Mouse (Mus musculus) ES-Bruce4 (cell line): ENCODE measurements around the gene Rsph1. TPM values are rescaled to one million over a fixed set of nuclear protein-coding genes. Genes with fewer than 3 reads are reported as not detected.

Experiments used
- H3K27ac ChIP-seq: 2 replicates; pipeline ENCODE4 v1.5.1; 2012; ENCODE audit warnings: low read length, inconsistent platforms; ENCODE audit not compliant: insufficient read depth
- H3K27me3 ChIP-seq: 2 replicates; pipeline ENCODE4 v1.6.1; 2012; ENCODE audit warnings: mild to moderate bottlenecking, low read length, inconsistent platforms; ENCODE audit not compliant: control insufficient read depth, poor library complexity, insufficient read depth, severe bottlenecking
- H3K36me3 ChIP-seq: 2 replicates; pipeline ENCODE4 v1.6.1; 2012; ENCODE audit warnings: inconsistent platforms, mild to moderate bottlenecking, low read length, moderate library complexity; ENCODE audit not compliant: control insufficient read depth, poor library complexity, insufficient read depth, severe bottlenecking
- H3K4me1 ChIP-seq: one replicate; pipeline ENCODE4 v1.8.1; 2011; ENCODE audit warnings: low read length; ENCODE audit not compliant: control insufficient read depth, insufficient read depth
- H3K4me3 ChIP-seq: 2 replicates; pipeline ENCODE4 v1.5.1; 2011; ENCODE audit warnings: low read depth, mild to moderate bottlenecking, low read length
- H3K9ac ChIP-seq: 2 replicates; pipeline ENCODE4 v1.6.1; 2012; ENCODE audit warnings: low read depth, mild to moderate bottlenecking, inconsistent platforms; ENCODE audit not compliant: poor library complexity, severe bottlenecking
- H3K9me3 ChIP-seq: replicated peaks from 2 replicates; pipeline ENCODE4 v1.6.1; 2012; ENCODE audit warnings: mild to moderate bottlenecking, low read length, inconsistent platforms; ENCODE audit not compliant: control insufficient read depth, poor library complexity, insufficient read depth, severe bottlenecking
- CTCF ChIP-seq: IDR thresholded peaks from one replicate; pipeline ENCODE4 v1.8.1; 2011; ENCODE audit warnings: low read depth, low read length
- EP300 ChIP-seq: IDR thresholded peaks from 2 replicates; pipeline ENCODE4 v1.6.1; 2011; ENCODE audit warnings: low read depth, low read length; ENCODE audit not compliant: insufficient read depth
- POLR2A ChIP-seq: IDR thresholded peaks from one replicate; pipeline ENCODE4 v1.8.1; 2011; ENCODE audit warnings: low read length; ENCODE audit not compliant: insufficient read depth
- polyA plus RNA-seq: library from polyadenylated mRNA; stranded (reverse); fragments of >200 nt; gene quantifications from 2 replicates; pipeline ENCODE4 v1.2.4, GENCODE M21; 2011; ENCODE audit warnings: low read depth; ENCODE audit not compliant: missing spikeins, insufficient read depth, insufficient read length

Gene Rsph1
- polyA plus RNA-seq, 1 experiment = 11.5 TPM

- H3K4me3 ChIP-seq = no peak overlapping the region
- H3K27me3 ChIP-seq = no peaks in the 10 kb centered on the region
- no peak for TF ChIP-seq EP300
- no peak for TF ChIP-seq POLR2A
- TF ChIP-seq CTCF = no peak
- H3K27ac ChIP-seq = no peak overlapping the region
- H3K4me1 ChIP-seq = peaks cover 7% of the 10 kb centered on the region
- no peaks in the 10 kb centered on the region for H3K36me3 ChIP-seq
- no peaks in the 10 kb centered on the region for H3K9me3 ChIP-seq
- H3K9ac ChIP-seq = no peak overlapping the region
These were observed 13.7 kb upstream of the Rsph1 start for GRCm38 (mm10) chr17:31290859-31291258.

- Histone ChIP-seq H3K9ac (no peak overlapping the region), H3K9me3 (no peaks in the 10 kb centered on the region), H3K27me3 (no peaks in the 10 kb centered on the region), H3K27ac (no peak overlapping the region), H3K4me3 (no peak overlapping the region), H3K36me3 (no peaks in the 10 kb centered on the region), H3K4me1 (peaks cover 7% of the 10 kb centered on the region)
- no peak for TF ChIP-seq CTCF
- no peak for TF ChIP-seq POLR2A
These were observed 13.1 kb upstream of the Rsph1 start for GRCm38 (mm10) chr17:31290311-31290710.

GRCm38 (mm10) chr17:31288999-31289726 lies 12.0 kb upstream of the Rsph1 start:
- Histone ChIP-seq H3K4me3 (0 out of 2 replicates have a peak overlapping the region, but pooled peaks have one; percentile 0), H3K9ac (no peak overlapping the region), H3K27me3 (no peaks in the 10 kb centered on the region), H3K9me3 (no peaks in the 10 kb centered on the region), H3K27ac (no peak overlapping the region), H3K36me3 (no peaks in the 10 kb centered on the region), H3K4me1 (peaks cover 7% of the 10 kb centered on the region)
- TF ChIP-seq POLR2A (no peak), EP300 (peak; percentile 84)

- Histone ChIP-seq H3K27me3 (no peaks in the 10 kb centered on the region), H3K9ac (peak overlapping the region; percentile 56), H3K36me3 (no peaks in the 10 kb centered on the region), H3K4me1 (peaks cover 10% of the 10 kb centered on the region), H3K4me3 (peak overlapping the region; percentile 97), H3K27ac (no peak overlapping the region), H3K9me3 (no peaks in the 10 kb centered on the region)
- TF ChIP-seq EP300 (no peak), CTCF (no peak), POLR2A (no peak)
These were observed 10.0 kb upstream of the Rsph1 start for GRCm38 (mm10) chr17:31287216-31287615.

- Histone ChIP-seq H3K4me1 (peaks cover 10% of the 10 kb centered on the region), H3K36me3 (no peaks in the 10 kb centered on the region), H3K4me3 (peak within 1 kb of the TSS; percentile 97), H3K27me3 (no peaks in the 10 kb centered on the region), H3K9ac (peak within 1 kb of the TSS; percentile 56), H3K27ac (no peak within 1 kb of the TSS), H3K9me3 (no peaks in the 10 kb centered on the region)
- TF ChIP-seq EP300 = no peak
- TF ChIP-seq POLR2A = no peak
These were observed 9.3 kb upstream of the Rsph1 start, which contains the start of gene Slc37a1 for GRCm38 (mm10) chr17:31286492-31286891. Slc37a1 (plus strand) TSS chr17:31286792.

- Histone ChIP-seq H3K9me3 (no peaks in the 10 kb centered on the region), H3K9ac (no peak overlapping the region), H3K36me3 (no peaks in the 10 kb centered on the region), H3K4me3 (no peak overlapping the region), H3K27me3 (no peaks in the 10 kb centered on the region), H3K27ac (no peak overlapping the region), H3K4me1 (peaks cover 9% of the 10 kb centered on the region)
- TF ChIP-seq CTCF (no peak), EP300 (no peak), POLR2A (no peak)
These were observed 8.7 kb upstream of the Rsph1 start for GRCm38 (mm10) chr17:31285867-31286266.
